Mouse (Mus musculus): ENCODE measurements around the gene Ankrd16. TPM values are rescaled to one million over a fixed set of nuclear protein-coding genes. Genes with fewer than 3 reads are reported as not detected.
A peak's percentile ranks its signal among the peaks of the same experiment; 100 is the strongest.

The Ankrd16 gene
- polyA plus RNA-seq, 2 experiments = 4.0 to 21.4 TPM

- H3K4me2 ChIP-seq (ENCODE audit: low read depth) = no peak overlapping the region
- H3K27me3 ChIP-seq (ENCODE audit: control insufficient read depth, insufficient read depth, low read length) = no peaks in the 10 kb centered on the region
- H3K36me3 ChIP-seq (replicated peaks; ENCODE audit: control insufficient read depth, insufficient read depth, low read depth) = no peaks in the 10 kb centered on the region
- peaks cover 4 to 7% of the 10 kb centered on the region in 2 experiments; a peak in 3 of 4 replicates for H3K4me1 ChIP-seq (replicated peaks; ENCODE audit: control insufficient read depth in 2 of 2, insufficient read depth in 2 of 2, low read length in 1 of 2)
- H3K9ac ChIP-seq (replicated peaks) = no peak overlapping the region
- no peak for TF ChIP-seq CTCF (IDR thresholded peaks at IDR 0.05; ENCODE audit: low read depth)
- no peak for TF ChIP-seq EP300 (IDR thresholded peaks at IDR 0.05; ENCODE audit: low read depth)
- no peaks in the 10 kb centered on the region for H3K9me3 ChIP-seq (ENCODE audit: control insufficient read depth, low read length)
- 77% methylated on average over 4 of the region's 4 CpGs for WGBS (ENCODE audit: insufficient replicate concordance)
- H3K4me3 ChIP-seq (ENCODE audit: insufficient read depth in 1 of 2, low read depth in 2 of 2, low read length in 2 of 2) = no peak overlapping the region
- no peak overlapping the region for H3K27ac ChIP-seq
- ATAC-seq (ENCODE audit: insufficient read depth) (no peak), DNase-seq (ENCODE audit: low read depth in 3 of 3, low spot score in 3 of 3) (no peak)
Measured at GRCm38 (mm10) chr2:11771701-11772100, 6.0 kb upstream of the Ankrd16 start.

GRCm38 (mm10) chr2:11772401-11772800 lies 5.3 kb upstream of the Ankrd16 start:
- H3K4me3 ChIP-seq (ENCODE audit: insufficient read depth in 1 of 2, low read depth in 2 of 2, low read length in 2 of 2) = no peak overlapping the region
- H3K4me1 ChIP-seq (replicated peaks; ENCODE audit: control insufficient read depth in 2 of 2, insufficient read depth in 2 of 2, low read length in 1 of 2) = peaks cover 5 to 7% of the 10 kb centered on the region in 2 experiments; a peak in 3 of 4 replicates
- WGBS (ENCODE audit: insufficient replicate concordance) = 57% methylated on average over 4 of the region's 4 CpGs
- no peaks in the 10 kb centered on the region for H3K27me3 ChIP-seq (ENCODE audit: control insufficient read depth, insufficient read depth, low read length)
- H3K9me3 ChIP-seq (ENCODE audit: control insufficient read depth, low read length) = no peaks in the 10 kb centered on the region
- no peak for ATAC-seq (ENCODE audit: insufficient read depth)
- H3K27ac ChIP-seq = no peak overlapping the region
- TF ChIP-seq EP300 (IDR thresholded peaks at IDR 0.05; ENCODE audit: low read depth) (no peak), CTCF (IDR thresholded peaks at IDR 0.05; ENCODE audit: low read depth) (no peak)
- no peaks in the 10 kb centered on the region for H3K36me3 ChIP-seq (replicated peaks; ENCODE audit: control insufficient read depth, insufficient read depth, low read depth)
- DNase-seq (ENCODE audit: low read depth in 3 of 3, low spot score in 3 of 3) = no peak
- H3K4me2 ChIP-seq (ENCODE audit: low read depth) = no peak overlapping the region
- H3K9ac ChIP-seq (replicated peaks) = no peak overlapping the region

- H3K4me1 ChIP-seq (replicated peaks; ENCODE audit: control insufficient read depth in 2 of 2, insufficient read depth in 2 of 2, low read length in 1 of 2) = peaks cover 9 to 13% of the 10 kb centered on the region in 2 experiments
- H3K4me2 ChIP-seq (ENCODE audit: low read depth) = no peak overlapping the region
- 81% methylated on average over 10 of the region's 10 CpGs for WGBS (ENCODE audit: insufficient replicate concordance)
- no peak for DNase-seq (ENCODE audit: low read depth in 3 of 3, low spot score in 3 of 3)
- no peak overlapping the region for H3K9ac ChIP-seq (replicated peaks)
- ATAC-seq (ENCODE audit: insufficient read depth) = no peak
- H3K27me3 ChIP-seq (ENCODE audit: control insufficient read depth, insufficient read depth, low read length) = no peaks in the 10 kb centered on the region
- no peak overlapping the region for H3K4me3 ChIP-seq (ENCODE audit: insufficient read depth in 1 of 2, low read depth in 2 of 2, low read length in 2 of 2)
- H3K36me3 ChIP-seq (replicated peaks; ENCODE audit: control insufficient read depth, insufficient read depth, low read depth) = no peaks in the 10 kb centered on the region
- TF ChIP-seq EP300 (IDR thresholded peaks at IDR 0.05; ENCODE audit: low read depth) (no peak), CTCF (IDR thresholded peaks at IDR 0.05; ENCODE audit: low read depth) (no peak)
- H3K9me3 ChIP-seq (ENCODE audit: control insufficient read depth, low read length) = no peaks in the 10 kb centered on the region
- H3K27ac ChIP-seq = no peak overlapping the region
Measured at GRCm38 (mm10) chr2:11774426-11774825, 3.2 kb upstream of the Ankrd16 start.

- no peak for ATAC-seq (ENCODE audit: insufficient read depth)
- WGBS (ENCODE audit: insufficient replicate concordance) = 78% methylated on average over 5 of the region's 5 CpGs
Measured at GRCm38 (mm10) chr2:11775121-11775520, 2.6 kb upstream of the Ankrd16 start.

GRCm38 (mm10) chr2:11776415-11776814 lies 1.3 kb upstream of the Ankrd16 start:
- H3K4me1 ChIP-seq (replicated peaks; ENCODE audit: control insufficient read depth in 2 of 2, insufficient read depth in 2 of 2, low read length in 1 of 2) = peaks cover 9 to 12% of the 10 kb centered on the region in 2 experiments
- 16% methylated on average over 8 of the region's 8 CpGs for WGBS (ENCODE audit: insufficient replicate concordance)
- H3K4me3 ChIP-seq (ENCODE audit: insufficient read depth in 1 of 2, low read depth in 2 of 2, low read length in 2 of 2) = peak overlapping the region; percentile 66 to 72
- peak overlapping the region; percentile 99 for H3K4me2 ChIP-seq (ENCODE audit: low read depth)
- no peak for DNase-seq (ENCODE audit: low read depth in 3 of 3, low spot score in 3 of 3)
- no peak for ATAC-seq (ENCODE audit: insufficient read depth)
- no peak overlapping the region for H3K27ac ChIP-seq
- peak overlapping the region; percentile 58 for H3K9ac ChIP-seq (replicated peaks)
- no peak for TF ChIP-seq CTCF (IDR thresholded peaks at IDR 0.05; ENCODE audit: low read depth)
- no peak for TF ChIP-seq EP300 (IDR thresholded peaks at IDR 0.05; ENCODE audit: low read depth)
- H3K36me3 ChIP-seq (replicated peaks; ENCODE audit: control insufficient read depth, insufficient read depth, low read depth) = no peaks in the 10 kb centered on the region; the same call in 1 of the 2 replicates
- H3K27me3 ChIP-seq (ENCODE audit: control insufficient read depth, insufficient read depth, low read length) = no peaks in the 10 kb centered on the region
- H3K9me3 ChIP-seq (ENCODE audit: control insufficient read depth, low read length) = no peaks in the 10 kb centered on the region

More at GRCm38 (mm10) chr2:11775121-11775520, 2.6 kb upstream of the Ankrd16 start:
- TF ChIP-seq CTCF (IDR thresholded peaks at IDR 0.05; ENCODE audit: low read depth) (no peak), EP300 (IDR thresholded peaks at IDR 0.05; ENCODE audit: low read depth) (no peak)
- Histone ChIP-seq H3K4me3 (ENCODE audit: insufficient read depth in 1 of 2, low read depth in 2 of 2, low read length in 2 of 2) (no peak overlapping the region), H3K27ac (no peak overlapping the region), H3K9me3 (ENCODE audit: control insufficient read depth, low read length) (no peaks in the 10 kb centered on the region), H3K4me2 (ENCODE audit: low read depth) (no peak overlapping the region), H3K27me3 (ENCODE audit: control insufficient read depth, insufficient read depth, low read length) (no peaks in the 10 kb centered on the region), H3K4me1 (replicated peaks; ENCODE audit: control insufficient read depth in 2 of 2, insufficient read depth in 2 of 2, low read length in 1 of 2) (peaks cover 9 to 15% of the 10 kb centered on the region in 2 experiments), H3K36me3 (replicated peaks; ENCODE audit: control insufficient read depth, insufficient read depth, low read depth) (no peaks in the 10 kb centered on the region), H3K9ac (replicated peaks) (no peak overlapping the region)
- no peak for DNase-seq (ENCODE audit: low read depth in 3 of 3, low spot score in 3 of 3)
